Mouse (Mus musculus) adrenal gland, postnatal 36 days (tissue): ENCODE data around the gene Vps37c. TPM values are rescaled to one million over a fixed set of nuclear protein-coding genes. Genes with fewer than 3 reads are reported as not detected.

Experiments used
- DNase-seq, 2 experiments: peaks; one replicate each; pipeline ENCODE4 v3.0.0; 2021; ENCODE audit warnings: mixed read lengths in 1 of 2
- total RNA-seq, 2 experiments: library from RNA; stranded (reverse); gene quantifications; 2 replicates each; pipeline ENCODE4 v1.2.3; 2021

The Vps37c gene
- total RNA-seq, 2 experiments from 2014 or later, result 21.1 to 30.5 TPM

- DNase-seq, result no peak
Observed at GRCm38 (mm10) chr19:10713551-10713950, 25.0 kb downstream of the Vps37c start.

GRCm38 (mm10) chr19:10714168-10714567, 25.6 kb downstream of the Vps37c start:
- no peak for DNase-seq

- DNase-seq, result peak; percentile 72 to 81
Observed at GRCm38 (mm10) chr19:10714682-10715475, 26.3 kb downstream of the Vps37c start.

GRCm38 (mm10) chr19:10715476-10715875, 26.9 kb downstream of the Vps37c start:
- no peak for DNase-seq

GRCm38 (mm10) chr19:10718251-10718775, 29.8 kb downstream of the Vps37c start:
- peak; percentile 44 to 55 for DNase-seq

GRCm38 (mm10) chr19:10719751-10720150, 31.2 kb downstream of the Vps37c start:
- peak in 1 of 2 experiments; percentile 15 for DNase-seq

- no peak for DNase-seq
Observed at GRCm38 (mm10) chr19:10720524-10720923, 32.0 kb downstream of the Vps37c start.

GRCm38 (mm10) chr19:10721064-10721463, 32.5 kb downstream of the Vps37c start:
- no peak for DNase-seq

- no peak for DNase-seq
Observed at GRCm38 (mm10) chr19:10723084-10723483, 34.5 kb downstream of the Vps37c start.

GRCm38 (mm10) chr19:10723649-10724048, 35.1 kb downstream of the Vps37c start:
- DNase-seq, result no peak

- no peak for DNase-seq
Observed at GRCm38 (mm10) chr19:10724629-10725363, 36.3 kb downstream of the Vps37c start.

GRCm38 (mm10) chr19:10729889-10730288, 41.4 kb downstream of the Vps37c start:
- DNase-seq, result no peak

GRCm38 (mm10) chr19:10730469-10730868, 41.9 kb downstream of the Vps37c start:
- no peak for DNase-seq

- no peak for DNase-seq
Observed at GRCm38 (mm10) chr19:10731975-10732374, 43.4 kb downstream of the Vps37c start.

- DNase-seq, result no peak
Observed at GRCm38 (mm10) chr19:10732741-10733140, 44.2 kb downstream of the Vps37c start.

- DNase-seq, result no peak
Observed at GRCm38 (mm10) chr19:10733501-10734127, 45.1 kb downstream of the Vps37c start.

GRCm38 (mm10) chr19:10734554-10734953, 46.0 kb downstream of the Vps37c start:
- DNase-seq, result no peak

- no peak for DNase-seq
Observed at GRCm38 (mm10) chr19:10735061-10735460, 46.5 kb downstream of the Vps37c start.

GRCm38 (mm10) chr19:10735861-10736260, 47.3 kb downstream of the Vps37c start:
- no peak for DNase-seq

- DNase-seq, result no peak
Observed at GRCm38 (mm10) chr19:10738038-10738437, 49.5 kb downstream of the Vps37c start.

GRCm38 (mm10) chr19:10738811-10739210, 50.3 kb downstream of the Vps37c start, which contains the start of gene Cd5:
Gene Cd5, minus strand, starts transcription at chr19:10739002.
- DNase-seq, result no peak

GRCm38 (mm10) chr19:10739916-10740315, 51.4 kb downstream of the Vps37c start:
- no peak for DNase-seq
